Mouse (Mus musculus) liver, adult 2 months (tissue): ENCODE results near the gene Ppp1r3g.

Experiments used
- CTCF ChIP-seq: fragments of 200-500 bp; IDR thresholded peaks from 2 replicates; pipeline ENCODE4 v1.5.1; 2011; ENCODE audit warnings: low read depth, low read length, control low read depth
- POLR2A ChIP-seq: fragments of 200-500 bp; IDR thresholded peaks from 2 replicates; pipeline ENCODE4 v1.6.1; 2011; ENCODE audit warnings: low read length, control low read depth; ENCODE audit not compliant: insufficient read depth; ENCODE audit errors: extremely low read depth

DNA sequence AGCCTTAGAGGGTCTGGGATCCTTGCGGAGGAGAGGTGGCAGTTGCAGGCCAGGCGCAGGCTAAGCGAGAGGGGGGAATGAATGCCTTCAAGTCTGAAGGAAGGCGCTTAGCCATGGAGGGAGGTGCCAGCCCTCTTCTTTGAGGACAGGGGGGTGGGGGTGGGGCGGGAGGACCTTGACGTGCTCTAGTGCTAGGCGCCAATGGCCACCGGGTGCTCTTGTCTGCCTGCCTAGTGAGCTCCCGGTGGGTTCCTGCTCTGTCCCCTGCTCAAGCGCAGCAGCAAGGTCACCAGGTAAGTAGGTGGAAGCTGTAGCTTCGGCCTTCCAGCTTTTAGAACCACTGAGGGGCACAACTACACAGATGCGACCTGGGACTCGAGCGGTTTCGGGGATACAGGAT lies 9.1 kb downstream of the Ppp1r3g start:
- TF ChIP-seq CTCF (no peak), POLR2A (no peak)
